Mouse (Mus musculus) yolk sac, embryonic 10.5 days (tissue): ENCODE measurements around the gene Atat1.
A peak's percentile ranks its signal among the peaks of the same experiment; 100 is the strongest.

Experiments
- DNase-seq: peaks from one replicate; pipeline ENCODE4 v3.0.0-alpha.2; 2017; ENCODE audit warnings: low spot score

Gene Atat1

DNA sequence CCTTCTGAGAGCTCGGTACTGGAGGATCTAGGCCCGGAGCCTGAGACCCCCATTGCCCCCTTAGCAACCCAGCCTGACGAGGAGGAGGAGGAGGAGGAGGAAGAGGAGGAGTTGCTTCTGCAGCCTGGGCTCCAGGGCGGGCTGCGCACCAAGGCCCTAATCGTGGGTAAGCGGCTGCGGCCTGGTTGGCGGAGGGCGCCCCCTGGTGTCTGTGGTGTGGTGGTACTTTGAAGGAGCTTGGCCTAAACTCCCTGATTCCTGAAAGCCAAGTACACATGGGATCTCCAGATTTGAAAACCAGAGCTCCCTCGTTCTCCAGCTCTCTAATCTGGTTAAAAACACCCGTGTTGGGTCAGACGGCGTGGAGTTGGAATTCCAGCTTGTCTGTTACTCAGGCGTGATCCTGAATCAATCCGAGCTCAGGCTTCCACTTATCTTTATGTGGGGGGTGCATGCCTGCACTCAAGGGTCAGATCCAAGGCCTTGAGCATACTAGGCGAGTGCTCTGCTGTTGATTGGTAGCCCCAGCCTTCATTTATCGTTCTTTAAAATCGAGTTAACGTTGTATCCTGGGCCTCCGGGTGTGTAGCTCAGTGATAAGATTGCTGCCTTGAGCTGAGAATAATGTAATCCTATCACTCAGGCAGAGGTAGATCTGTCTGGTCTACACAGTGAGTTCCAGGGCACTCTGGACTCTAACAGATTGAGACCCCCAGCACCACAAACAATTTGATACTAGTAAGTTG lies 35.9 kb downstream of the Atat1 start:
- peak; percentile 77 for DNase-seq

DNA sequence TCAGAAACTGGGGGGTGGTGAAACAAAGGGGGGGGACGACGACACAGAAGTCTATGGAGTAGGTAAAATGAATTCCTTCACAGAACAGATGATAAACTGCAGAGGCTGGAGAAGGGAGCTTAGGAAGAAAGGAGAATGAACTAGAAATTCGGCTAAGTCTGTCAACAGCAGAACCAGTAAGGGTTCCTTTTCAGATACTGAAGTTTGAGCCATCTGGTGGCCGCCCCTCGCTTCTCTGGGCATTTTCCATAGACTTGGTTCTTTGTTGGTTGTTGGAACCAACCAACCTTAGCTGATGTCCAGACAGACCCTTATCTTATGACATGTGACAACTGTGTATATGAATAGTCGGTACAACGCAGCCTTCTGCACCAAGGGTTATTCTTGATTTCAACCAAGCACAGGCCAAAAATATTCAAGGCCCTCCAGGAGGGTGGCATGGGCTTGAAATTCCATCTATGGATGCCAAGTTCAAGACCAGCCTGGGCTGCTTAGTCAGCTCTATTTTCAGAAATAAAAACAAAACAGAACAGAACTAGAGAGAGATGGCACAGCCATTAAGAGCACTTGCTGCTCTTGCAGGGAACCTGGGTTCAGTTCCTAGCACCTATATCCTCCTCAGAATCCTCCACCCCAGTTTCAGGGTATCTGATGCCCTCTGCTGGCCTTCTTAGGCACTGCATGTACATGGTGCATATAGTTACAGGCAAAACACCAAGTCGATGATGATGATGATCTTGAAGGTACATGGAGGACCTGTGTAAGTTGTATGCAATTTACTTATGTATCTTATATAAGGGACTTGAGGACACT lies 38.8 kb downstream of the Atat1 start:
- no peak for DNase-seq

DNA sequence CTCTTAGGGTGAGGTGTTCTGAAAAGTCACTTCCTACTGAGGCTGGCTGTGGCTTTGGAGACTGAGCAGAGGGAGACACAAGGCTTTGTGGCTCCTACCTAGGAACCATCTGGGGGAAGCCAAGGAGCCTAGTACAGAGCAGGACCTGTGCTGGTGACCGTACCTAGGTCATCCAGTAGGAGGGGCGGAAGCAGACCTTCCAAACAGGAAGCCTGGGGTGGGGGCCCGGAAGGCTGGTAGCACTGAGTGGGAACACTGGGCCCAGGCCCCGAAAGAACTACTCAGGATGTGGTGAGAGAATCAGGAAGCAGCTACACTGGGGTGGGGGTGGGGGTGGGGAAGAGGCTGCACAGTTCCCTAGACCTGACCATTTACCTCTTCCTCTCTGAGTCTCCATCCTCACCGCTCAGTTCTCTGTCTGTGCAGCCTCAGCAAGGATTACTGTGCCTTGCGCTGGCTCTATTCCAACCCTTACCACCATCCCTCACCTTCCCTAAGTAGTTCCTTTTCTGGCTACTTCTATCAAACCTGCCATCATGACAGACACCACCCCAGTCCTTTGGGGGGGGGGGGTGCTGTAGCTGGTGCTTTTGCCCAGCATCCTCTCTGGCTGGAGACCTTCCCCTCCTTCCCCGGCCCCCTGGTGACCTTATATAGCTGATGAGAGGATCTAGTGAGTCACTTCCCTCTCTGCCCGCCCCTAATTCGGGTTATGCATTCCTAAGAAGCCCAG lies 39.6 kb downstream of the Atat1 start:
- DNase-seq, result peak; percentile 36

DNA sequence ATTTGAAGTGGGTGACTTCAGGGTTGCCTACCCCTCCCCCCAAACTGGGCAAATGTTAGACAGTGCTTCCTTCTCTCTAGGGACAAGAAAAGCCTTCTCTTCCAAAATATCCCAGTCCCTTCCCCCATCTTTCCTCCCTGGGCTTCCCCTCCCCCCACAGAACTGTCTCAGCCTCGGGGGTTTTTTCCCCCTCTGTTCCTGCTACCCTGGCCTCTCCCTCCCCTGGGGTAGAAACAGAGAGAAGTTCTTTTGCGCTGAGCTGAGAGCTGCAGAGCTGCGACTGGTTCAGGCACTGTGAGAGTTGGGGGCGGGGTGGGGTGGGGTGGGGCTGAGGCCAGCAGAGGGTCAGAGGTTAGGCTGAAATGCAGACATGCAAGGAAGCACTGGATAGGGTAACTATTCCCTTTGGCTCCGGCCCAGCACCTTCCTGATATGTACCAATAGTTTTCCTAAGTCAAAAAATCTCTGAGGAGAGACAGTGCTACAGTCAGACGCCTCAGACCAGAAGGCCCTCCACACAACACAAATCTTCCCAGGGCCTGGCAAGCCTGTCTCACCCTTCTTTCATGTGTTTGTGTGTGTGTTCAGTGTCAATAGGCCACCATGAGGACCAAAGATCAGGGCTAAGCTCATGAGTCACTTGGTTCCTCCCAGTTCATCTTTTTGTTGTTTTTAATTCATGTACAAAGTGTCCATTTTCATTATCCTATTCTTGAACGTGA lies 40.4 kb downstream of the Atat1 start:
- peak; percentile 93 for DNase-seq

DNA sequence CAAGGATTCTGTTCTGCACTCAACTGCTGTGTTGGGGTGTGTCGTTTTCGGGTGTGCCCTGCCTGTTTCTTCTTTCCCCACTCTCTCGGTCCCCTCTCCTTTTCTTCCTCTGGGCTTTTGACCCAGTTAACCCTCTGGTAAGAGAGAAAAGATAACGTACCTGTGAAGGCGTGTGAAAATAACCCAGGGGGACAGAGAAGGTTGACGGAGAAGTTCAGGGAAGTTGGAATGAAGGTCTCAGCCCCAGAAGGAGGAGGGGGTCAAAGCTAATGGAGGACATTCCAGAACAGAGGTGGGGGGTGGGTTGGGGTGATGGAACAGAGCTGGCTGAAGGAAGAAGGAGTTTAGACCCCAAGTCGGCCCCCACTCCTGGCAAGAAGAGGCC lies 40.9 kb downstream of the Atat1 start:
- no peak for DNase-seq

DNA sequence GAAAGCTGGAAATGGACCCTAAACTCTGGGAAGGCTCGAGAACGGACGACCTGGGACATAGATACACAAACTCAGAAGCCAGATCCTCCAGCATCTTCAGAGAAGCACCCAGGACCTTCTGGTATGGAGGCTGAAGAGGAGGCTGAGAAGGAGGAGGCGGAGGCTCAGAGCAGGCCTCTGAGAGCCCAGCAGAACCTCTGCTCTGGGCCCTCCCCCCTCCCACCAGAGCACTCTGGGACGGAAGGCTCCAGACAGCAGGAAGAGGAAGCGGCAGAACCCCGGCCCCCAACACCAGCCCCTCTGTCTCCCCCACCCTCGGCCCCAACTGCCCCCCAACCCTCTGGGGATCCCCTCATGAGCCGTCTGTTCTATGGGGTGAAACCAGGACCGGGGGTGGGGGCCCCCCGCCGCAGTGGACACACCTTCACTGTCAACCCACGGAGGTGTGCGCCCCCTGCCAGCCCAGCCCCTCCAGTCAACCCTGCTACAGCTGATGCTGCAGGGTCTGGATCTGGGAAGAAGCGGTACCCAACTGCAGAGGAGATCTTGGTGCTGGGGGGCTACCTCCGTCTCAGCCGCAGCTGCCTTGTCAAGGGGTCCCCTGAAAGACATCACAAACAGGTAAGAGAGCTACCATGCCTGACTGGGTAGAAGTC lies 41.6 kb downstream of the Atat1 start:
- no peak for DNase-seq

DNA sequence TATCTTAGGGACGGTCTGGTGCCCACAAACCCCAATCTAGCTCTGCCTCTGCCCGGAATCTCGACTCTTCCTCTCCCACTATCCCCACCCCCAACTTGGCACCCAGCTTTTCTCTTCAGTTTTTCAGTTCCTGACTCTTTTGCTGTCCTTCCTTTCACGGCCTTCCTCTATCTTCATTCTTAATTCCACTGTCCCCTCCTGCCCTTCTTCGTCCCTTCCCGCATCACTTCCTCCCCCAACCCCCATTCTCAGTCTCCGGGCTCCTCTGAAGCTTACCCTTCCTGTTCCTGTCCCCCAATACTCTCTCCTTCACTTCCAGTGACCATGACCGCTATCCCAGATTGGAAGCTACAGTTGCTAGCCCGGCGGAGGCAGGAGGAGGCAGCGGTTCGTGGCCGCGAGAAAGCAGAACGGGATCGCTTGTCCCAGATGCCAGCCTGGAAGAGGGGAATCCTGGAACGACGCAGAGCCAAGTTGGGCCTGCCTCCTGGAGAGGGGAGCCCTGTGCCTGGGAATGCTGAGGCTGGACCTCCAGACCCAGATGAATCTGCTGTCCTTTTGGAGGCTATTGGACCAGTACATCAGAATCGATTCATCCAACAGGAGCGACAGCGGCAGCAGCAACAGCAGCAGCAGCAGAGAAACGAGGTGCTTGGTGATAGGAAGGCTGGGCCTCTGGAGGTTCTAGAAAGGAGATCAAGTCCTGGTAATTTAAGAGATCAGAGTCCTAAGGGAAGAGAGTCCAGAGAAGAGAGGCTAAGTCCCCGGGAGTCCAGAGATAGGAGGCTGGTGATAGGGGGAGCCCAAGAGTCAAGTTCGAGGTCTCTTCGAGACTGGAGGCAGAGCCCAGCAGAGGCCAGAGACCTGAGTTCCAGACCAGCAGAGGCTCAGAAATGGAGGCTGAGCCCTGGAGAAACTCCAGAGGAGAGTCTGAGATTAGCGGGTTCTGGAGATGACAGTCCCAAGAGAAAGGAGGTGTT lies 42.7 kb downstream of the Atat1 start:
- peak; percentile 34 for DNase-seq

DNA sequence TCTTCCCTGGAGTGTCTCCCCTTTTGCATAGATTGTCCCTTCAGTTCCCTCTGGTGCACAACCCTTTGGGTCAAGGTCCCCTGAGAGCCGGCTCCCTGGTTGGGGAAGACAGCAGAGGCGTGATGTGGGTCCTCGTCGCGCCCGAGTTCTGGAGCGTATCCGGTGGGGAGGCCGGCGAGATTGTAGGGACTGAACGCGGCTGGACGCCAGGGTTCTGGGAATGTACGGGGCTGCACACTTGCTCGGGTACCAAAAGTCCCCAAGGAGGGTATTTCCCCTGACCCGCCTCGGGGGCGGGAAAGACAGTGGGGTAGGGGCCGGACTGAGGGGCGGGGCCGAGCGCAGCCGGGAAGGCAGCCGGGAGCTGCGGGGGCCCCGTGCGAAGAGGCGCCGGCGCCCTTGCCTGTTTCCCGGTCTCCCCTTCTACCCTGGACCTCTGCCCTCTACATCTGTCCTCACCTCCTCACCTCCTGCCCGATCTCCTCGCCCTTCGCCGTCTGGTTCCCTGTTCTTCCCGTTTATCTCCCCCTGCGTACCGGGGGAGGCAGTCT lies 43.5 kb downstream of the Atat1 start:
- DNase-seq, result no peak

DNA sequence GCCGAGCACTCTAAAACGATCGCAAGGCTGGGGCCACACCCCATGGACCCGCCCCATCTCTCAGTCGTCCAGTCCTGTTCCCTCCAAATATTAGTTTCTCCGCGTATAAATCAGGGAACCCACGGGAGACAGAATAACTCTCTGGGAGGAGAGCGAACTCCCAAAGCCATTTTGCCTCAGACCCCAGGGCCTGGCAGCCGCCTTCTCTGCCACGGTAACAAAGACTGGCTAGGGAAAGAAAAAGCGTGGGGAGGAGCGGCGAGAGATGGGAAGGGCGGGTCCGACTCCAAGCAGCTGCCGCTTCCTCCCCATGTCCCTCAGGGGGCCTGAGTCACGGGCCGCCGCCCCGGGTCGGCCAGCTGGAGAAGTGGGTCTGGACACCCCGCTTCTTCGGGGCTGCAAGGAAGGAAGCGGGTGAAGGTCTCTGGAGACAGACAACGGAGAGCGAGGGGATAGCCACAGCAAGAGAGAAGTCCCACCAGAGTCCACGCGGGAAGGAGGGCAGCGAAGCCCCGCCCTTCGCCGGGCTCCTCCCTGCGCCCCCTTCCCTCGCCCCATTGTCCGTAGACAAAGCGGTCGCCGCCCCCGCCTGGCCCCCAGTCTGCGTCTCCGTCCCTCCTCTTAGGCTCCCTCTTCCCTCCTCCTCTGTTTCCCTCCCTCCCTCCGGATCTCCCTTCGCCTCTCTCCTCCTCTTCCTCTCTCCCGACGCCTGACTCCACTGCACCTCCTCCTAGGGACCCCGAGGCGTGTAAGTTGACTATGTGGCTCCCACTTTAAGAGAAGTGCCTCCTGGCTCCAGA lies 44.2 kb downstream of the Atat1 start, which contains the start of gene Ppp1r18:
TSS of gene Ppp1r18 (plus strand) at position 113 of the 800 bp plus-strand sequence.
- peak; percentile 80 for DNase-seq

DNA sequence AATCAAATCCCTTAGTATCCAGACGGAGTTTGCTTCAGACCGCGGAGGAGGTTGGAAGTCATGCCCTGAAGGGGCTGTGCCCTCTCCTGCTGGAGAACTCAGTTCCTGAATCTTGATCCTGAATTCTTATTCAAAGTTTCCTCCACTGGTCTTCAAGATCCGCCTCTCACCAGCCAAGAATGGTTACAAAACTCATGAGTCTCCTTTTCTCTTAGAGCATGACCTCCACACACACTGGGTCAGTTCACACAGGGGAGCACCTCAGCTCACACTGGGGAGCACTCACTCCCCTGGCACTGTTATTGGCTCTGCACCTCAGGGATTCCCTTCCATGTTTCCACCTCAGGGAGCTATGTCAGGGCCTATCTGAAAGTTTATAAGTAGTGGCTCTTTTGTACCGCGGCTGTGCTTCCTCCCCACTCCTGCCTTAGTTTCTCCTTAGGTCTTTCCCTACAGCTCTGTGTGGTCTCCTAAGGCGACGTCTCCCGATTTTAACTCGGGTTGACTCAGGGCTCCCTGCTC lies 45.0 kb downstream of the Atat1 start:
- no peak for DNase-seq

DNA sequence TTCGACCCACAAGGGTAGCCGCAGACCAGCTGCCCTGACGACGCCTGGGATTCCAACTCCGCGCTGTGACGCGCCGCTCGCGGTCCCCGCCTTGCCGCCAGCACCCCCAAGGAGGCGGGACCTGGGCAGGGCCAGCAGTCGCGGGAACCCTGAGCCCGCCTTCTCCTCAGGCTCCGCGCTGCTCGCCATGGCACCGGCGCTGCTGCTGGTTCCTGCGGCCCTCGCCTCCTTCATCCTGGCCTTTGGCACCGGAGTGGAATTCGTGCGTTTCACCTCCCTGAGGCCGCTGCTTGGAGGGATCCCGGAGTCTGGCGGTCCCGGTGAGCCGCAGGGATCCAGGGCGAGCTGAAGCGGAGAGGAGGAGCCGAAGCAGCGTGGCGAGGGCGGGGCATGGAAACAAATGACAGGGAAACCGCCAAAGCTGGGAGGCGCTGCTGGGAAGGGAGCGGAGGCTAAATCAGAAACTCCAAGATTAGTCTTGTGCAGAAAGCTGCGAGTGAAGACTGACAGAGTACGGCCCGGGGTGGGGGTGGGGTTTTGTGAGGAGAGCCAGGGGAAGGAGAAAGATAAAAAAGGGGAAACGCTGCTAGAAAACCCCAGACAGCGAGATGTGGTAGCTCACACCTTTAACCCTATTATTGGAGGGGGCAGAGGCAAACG lies 48.5 kb downstream of the Atat1 start, which contains the start of gene Nrm:
TSS of gene Nrm (plus strand) at position 121 of the 660 bp plus-strand sequence.
- DNase-seq, result peak; percentile 94

DNA sequence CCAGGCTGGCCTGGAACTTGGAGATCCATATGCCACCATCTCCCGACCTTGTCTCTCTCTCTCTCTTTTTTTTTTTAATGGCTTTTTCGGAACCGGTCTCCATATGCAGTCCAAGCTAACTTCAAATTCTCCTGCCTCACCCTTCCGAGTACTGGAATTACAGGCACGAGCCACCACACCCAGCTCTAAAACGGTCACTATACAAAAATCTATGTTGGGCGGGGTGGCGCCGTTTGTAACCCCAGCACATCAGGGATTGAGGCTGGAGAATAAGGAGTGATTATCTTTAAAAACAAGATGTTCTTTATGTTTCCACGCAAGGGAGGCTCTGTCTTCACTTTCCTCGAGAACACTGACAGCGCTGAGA lies 49.1 kb downstream of the Atat1 start:
- DNase-seq, result no peak

DNA sequence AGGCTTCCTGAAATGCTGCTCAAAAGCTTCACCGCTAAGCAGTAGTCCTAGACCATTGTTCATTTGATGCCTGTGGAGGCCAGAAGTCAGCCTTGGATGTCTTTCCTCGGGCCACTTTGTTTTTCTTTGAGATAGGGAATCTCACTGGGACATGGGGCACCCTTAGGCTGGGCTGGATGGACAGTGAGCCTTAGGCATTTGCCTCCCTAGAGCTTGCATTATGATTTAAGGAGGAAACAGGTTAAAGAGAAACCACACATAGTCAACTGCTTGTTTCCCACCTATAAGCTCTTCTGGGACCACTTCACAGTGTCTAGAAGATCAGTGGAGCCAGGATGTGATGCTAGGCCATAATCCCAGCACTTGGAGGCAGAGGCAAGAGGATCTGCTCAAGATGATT lies 50.0 kb downstream of the Atat1 start:
- no peak for DNase-seq

DNA sequence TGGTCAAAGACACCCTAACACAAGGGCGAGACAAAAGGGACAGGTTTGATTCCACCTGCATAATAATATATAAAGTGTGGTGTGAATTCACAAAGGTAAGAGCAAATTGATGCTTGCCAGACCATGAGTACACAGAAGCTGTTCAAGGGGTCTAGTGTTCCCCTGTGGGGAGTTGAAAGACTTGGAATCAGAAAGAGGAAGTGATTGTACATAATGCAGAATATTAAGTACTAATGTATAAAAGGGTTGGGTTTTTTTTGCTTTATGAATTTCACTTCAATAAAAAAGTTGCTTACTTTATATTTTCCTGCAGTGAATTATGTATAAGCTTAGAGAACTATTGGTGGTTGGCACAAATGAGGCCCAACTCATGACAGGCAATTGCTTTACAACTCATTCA lies 50.5 kb downstream of the Atat1 start:
- DNase-seq, result no peak

DNA sequence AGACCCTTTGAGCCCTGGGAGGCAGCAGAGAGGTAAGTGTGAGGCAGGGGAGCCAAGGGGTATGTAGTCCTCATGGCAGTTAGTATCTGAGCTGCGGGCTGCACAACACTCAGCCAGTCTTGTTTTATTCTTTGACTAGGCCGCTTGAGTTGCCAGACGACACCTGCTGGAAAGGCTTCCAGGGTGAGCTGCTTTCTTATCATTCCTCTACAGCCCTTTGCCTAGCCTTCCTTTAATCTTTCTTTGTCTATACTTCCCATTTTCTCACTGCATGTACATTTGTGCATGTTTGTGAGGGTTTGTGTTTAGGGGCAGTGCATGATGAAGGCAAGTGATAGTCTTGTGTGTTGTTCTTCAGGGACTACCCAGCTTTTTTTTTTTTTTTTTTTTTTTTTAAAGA lies 58.9 kb downstream of the Atat1 start:
- DNase-seq, result no peak

DNA sequence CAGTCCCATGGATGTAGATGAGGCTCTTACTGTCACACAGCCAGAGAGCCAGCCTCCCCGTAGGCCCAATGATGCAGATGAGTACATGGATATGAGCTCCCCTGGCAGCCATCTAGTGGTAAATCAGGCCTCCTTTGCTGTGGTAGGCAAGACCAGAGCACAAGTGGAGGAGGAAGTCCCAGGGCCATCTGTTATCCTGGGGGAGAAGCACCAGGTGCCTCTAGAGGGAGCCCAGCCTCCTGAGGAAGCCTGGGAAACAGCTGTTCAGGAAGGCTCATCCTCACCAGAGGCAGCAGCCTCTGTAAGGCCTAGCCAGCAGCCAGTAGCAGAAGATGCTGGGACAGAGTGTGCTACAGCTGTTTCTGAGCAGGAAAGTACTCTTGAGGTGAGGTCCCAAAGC lies 61.8 kb downstream of the Atat1 start:
- no peak for DNase-seq
